Mouse (Mus musculus) left cerebral cortex, adult 8-10 months (tissue): ENCODE measurements around the gene Olfr959. TPM values are rescaled to one million over a fixed set of nuclear protein-coding genes. Genes with fewer than 3 reads are reported as not detected.

Experiments
- DNase-seq, 2 experiments: peaks; one replicate each; pipeline ENCODE4 v3.0.0; 2022; ENCODE audit warnings: low spot score in 2 of 2
- total RNA-seq, 4 experiments: library from RNA; stranded (reverse); gene quantifications; 2 replicates each; pipeline ENCODE4 v1.2.4; 2022

The Olfr959 gene
- not detected for total RNA-seq

DNA sequence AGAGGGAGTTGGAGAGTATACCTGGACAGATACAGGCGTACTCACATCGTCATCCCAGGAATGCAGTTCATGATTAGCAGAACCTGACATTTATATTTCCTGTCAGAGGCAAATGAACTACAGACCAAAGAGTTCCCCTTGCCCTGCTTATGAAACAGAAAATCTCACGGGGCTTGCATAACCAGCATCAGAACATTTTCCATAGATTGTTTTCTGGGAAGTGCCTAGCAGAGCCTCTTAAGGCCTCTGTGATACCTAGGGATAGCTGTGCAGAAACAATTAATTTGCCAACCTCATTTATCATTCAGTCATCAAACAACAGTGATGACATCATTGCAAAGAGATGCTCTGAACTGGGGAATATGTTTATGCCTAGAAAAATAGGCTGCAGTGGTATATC is at the start of gene Olfr959:
Olfr959 (minus strand) TSS at position 101 of the 400 bp plus-strand sequence.
- DNase-seq: no peak

DNA sequence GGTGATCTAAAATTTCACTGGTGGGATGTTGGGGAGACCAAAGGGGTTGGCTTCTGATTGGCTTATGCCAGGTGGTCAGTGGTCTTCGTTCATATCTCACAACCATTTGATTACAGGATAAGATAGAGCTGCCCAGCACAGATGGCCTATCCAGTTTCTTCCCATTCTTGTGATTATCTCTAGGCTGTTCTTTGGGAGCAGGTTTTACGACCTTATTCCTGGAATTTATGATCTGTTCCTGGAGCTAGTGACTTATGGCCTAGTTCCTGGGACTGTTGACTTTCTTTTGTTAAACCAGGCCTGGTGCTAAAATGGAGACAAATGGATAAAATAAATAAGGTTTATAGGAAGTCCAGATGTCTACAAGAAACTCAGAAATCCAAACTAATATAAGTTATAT is 49.3 kb upstream of the Olfr959 start:
- DNase-seq: no peak

DNA sequence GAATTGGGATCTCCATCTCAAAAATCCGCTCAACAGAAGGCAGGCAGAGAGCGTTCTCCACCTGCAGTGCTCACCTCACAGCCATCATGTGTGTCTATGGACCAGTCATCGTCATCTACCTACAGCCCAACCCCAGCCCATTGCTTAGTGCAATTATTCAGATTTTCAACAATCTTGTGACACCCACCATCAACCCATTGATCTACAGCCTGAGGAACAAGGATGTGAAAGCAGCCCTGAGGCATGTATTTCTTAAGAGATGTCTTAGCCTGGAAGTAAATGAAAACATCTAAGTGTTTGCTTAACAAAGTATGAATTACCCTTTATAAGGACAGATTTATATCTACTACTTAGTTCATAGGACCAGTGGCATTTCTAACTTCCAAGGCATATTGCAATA is 48.4 kb upstream of the Olfr959 start:
- DNase-seq: no peak

GRCm38 (mm10) chr9:39621073-39621472 is 45.7 kb upstream of the Olfr959 start, which contains the start of gene Olfr960:
TSS of gene Olfr960 (plus strand) at chr9:39621373.
- DNase-seq: no peak

GRCm38 (mm10) chr9:39611953-39612352 is 36.6 kb upstream of the Olfr959 start:
- no peak for DNase-seq

DNA sequence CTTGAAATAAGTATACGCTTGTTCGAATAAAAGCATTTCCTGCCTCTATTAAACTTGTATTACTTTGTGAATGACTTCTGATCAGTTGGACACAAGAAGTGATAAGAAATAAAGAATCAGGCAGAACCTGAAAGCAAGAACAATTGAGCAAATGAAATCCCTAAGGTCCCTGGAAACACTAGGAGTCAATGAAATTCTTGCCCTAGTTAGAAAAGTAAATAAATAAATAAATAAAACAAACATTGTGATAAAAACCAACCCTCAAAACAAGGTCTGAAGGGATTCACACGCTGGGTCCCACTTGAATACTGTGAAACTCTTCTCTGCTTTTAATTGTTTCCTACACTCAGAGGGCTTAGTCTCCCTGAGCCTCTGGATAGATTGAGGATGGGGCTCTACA is 35.0 kb upstream of the Olfr959 start, which contains the start of gene Olfr148:
Olfr148 (plus strand) TSS at position 301 of the 400 bp plus-strand sequence.
- DNase-seq: no peak

GRCm38 (mm10) chr9:39608497-39608896 is 33.1 kb upstream of the Olfr959 start:
- DNase-seq: no peak

GRCm38 (mm10) chr9:39603999-39604453 is 28.7 kb upstream of the Olfr959 start, which contains the start of gene AW551984:
TSS of gene AW551984 (minus strand) at chr9:39604403.
- DNase-seq: no peak

GRCm38 (mm10) chr9:39603333-39603845 is 28.0 kb upstream of the Olfr959 start:
- DNase-seq: no peak

DNA sequence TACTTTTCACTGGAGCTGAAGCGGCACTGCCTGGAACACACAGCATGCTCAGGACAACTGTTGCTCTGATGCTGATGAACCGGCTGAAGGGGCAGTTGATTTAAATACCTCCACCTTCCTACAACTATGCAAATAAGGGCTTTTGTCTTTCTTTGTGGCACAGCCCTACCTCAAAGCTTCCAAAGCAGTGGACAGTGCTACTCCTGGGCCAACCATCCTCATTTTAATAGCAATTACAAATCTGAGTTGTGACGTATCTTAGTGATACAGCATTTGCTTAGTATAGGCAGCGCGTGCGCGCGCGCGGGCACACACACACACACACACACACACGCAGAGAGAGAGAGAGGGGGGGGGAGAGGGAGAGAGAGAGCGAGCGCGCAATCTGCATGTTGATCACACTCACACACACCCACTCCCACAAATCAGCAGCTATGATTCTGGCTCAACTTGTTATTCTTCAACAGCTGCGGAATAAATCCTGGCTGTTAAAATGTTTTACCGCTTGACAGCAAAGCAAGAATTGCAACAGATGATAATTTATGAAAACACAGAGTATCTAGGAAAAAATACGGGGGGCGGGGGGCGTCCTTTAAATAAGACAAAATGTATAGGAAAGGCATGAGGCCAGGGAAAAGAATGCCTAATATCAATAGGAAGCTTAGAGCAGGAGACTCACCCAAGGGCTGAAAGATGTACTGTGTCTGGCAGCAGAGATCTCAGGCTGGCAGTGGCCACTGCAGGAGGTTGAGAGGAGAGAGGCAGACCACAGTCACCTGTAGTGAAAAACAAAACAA is 27.4 kb upstream of the Olfr959 start:
- DNase-seq: peak in 1 of 2 experiments; percentile 7

GRCm38 (mm10) chr9:39577050-39577449 is 1.7 kb upstream of the Olfr959 start:
- no peak for DNase-seq

GRCm38 (mm10) chr9:39558349-39558647 is 17.1 kb downstream of the Olfr959 start:
- no peak for DNase-seq

DNA sequence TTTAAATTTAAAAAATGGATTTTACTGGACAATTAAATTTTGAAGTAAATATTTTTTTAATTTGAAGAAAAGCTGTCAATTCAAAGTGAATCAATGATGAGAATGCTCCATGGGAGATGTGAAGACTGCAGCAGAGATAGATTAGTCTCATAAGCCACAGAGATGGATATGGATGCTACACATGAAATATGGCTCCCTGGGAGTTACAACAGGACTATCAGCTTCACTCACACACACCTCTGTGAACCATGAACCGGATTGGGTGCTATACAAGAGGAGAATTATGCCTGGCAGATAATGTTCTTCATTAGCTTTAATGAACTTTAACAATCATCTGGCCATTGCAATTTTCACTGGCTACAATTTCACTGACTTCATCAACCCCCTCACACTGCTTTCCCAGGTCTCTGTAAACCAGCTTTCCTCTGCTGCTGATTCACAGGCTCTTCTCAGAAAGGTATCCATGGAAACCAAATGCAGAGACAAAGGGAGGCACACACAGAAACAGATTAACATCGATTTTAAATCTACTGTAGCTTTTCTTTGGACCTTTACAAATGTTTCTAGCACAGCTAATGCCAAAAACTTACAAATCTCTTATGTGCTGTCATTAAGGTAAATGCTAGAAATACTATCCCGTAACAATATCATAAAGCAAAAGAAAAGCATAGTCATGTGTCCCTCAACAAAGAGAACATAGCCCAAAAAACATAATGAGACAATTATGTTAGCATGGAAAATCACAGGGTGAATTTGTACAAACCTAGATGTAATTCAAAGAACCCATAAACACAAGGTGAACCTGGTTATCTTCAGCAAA is 17.6 kb downstream of the Olfr959 start:
- DNase-seq: peak in 1 of 2 experiments; percentile 15

GRCm38 (mm10) chr9:39553946-39554345 is 21.4 kb downstream of the Olfr959 start, which contains the start of gene Olfr958:
TSS of gene Olfr958 (minus strand) at chr9:39554054.
- no peak for DNase-seq

DNA sequence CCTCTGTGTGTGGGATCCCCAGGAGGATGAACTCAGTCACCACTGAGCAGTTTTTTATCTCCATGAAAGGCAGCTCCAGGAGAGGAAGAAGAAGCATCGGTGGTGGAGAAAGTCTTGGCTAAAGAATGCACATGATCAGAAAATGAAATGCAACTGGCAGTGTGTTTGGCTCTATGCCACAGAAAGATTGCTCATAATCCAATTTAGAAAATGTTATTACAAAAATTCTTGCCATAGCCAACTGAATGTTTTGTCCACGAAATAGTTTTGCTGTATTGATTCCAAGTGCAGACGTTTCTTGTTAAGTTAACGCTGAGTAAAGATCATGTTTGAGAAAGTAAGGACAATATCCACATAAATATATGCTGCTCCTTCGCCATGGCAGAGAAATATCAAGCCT is 24.6 kb downstream of the Olfr959 start:
- no peak for DNase-seq

- DNase-seq: no peak
These were observed 51.6 kb downstream of the Olfr959 start for GRCm38 (mm10) chr9:39523616-39524285.

Other genes starting within 250 kb of the Olfr959 start
- not detected for gene Olfr948, start 249.5 kb downstream of the Olfr959 start, total RNA-seq
- gene Olfr951, start 188.2 kb downstream of the Olfr959 start, total RNA-seq: not detected
- gene Olfr952, start 148.4 kb downstream of the Olfr959 start, total RNA-seq: not detected
- not detected for gene Olfr954, start 118.9 kb downstream of the Olfr959 start, total RNA-seq
- not detected for gene Olfr955, start 103.6 kb downstream of the Olfr959 start, total RNA-seq
- gene Olfr44, start 81.6 kb downstream of the Olfr959 start, total RNA-seq: not detected
- not detected for gene Olfr957, start 59.8 kb downstream of the Olfr959 start, total RNA-seq
- not detected for gene Olfr958, start 21.5 kb downstream of the Olfr959 start, total RNA-seq
- gene AW551984, start 28.8 kb upstream of the Olfr959 start, total RNA-seq: 1 to 10 TPM; 2.6 to 9.4 (median 6.5) TPM
- gene Olfr148, start 35.1 kb upstream of the Olfr959 start, total RNA-seq: not detected
- gene Olfr960, start 45.8 kb upstream of the Olfr959 start, total RNA-seq: not detected
- gene Olfr961, start 69.5 kb upstream of the Olfr959 start, total RNA-seq: not detected
- gene Olfr963, start 91.6 kb upstream of the Olfr959 start, total RNA-seq: not detected
- not detected for gene Olfr149, start 131.5 kb upstream of the Olfr959 start, total RNA-seq
- not detected for gene Olfr965, start 135.8 kb upstream of the Olfr959 start, total RNA-seq
- not detected for gene Olfr150, start 155.4 kb upstream of the Olfr959 start, total RNA-seq
- gene Olfr967, start 170.7 kb upstream of the Olfr959 start, total RNA-seq: under 1 TPM in 1 of 4 experiments, not detected in 3; 0.30 TPM
- not detected for gene Olfr968, start 207.7 kb upstream of the Olfr959 start, total RNA-seq
- not detected for gene Olfr969, start 215.4 kb upstream of the Olfr959 start, total RNA-seq
- not detected for gene Olfr970, start 233.3 kb upstream of the Olfr959 start, total RNA-seq